20 mouse cellular contexts compared by ENCODE assay signal in genomic region chr1:36524058-36524457, GRCm38 (mm10). TPM values are rescaled to one million over a fixed set of nuclear protein-coding genes. Genes with fewer than 3 reads are reported as not detected.
A peak's percentile ranks its signal among the peaks of the same experiment; 100 is the strongest.
DNase-seq lines count a peak whose midpoint lies in the region; ATAC-seq and TF ChIP-seq lines count a peak whose summit lies in the region.
"Had no signal": no experiment of that assay in that cellular context is flagged by ENCODE, and none has a peak within 500 bp of the region (broad histone marks: within the 10 kb centered on the region; RNA-seq: fewer than 3 reads in every experiment).

No protein-coding gene starts in this region.

- H3K4me1 ChIP-seq in forebrain, embryonic 14.5 days (ENCODE audit: control insufficient read depth, insufficient read depth, low read length): peaks cover 9% of the 10 kb centered on the region
- H3K4me1 ChIP-seq in forebrain, embryonic 11.5 days (replicated peaks; ENCODE audit: control insufficient read depth, insufficient read depth, low read length): no peaks in the 10 kb centered on the region; the same call in 1 of the 2 replicates
- H3K4me1 ChIP-seq in hindbrain, embryonic 13.5 days (replicated peaks): peaks cover 26% of the 10 kb centered on the region
- H3K4me1 ChIP-seq in hindbrain, embryonic 11.5 days (replicated peaks; ENCODE audit: control insufficient read depth, insufficient read depth, low read length): no peaks in the 10 kb centered on the region
- peaks cover 10% of the 10 kb centered on the region; the same call in 1 of the 2 replicates for H3K4me1 ChIP-seq in stomach, embryonic 14.5 days (ENCODE audit: control insufficient read depth, insufficient read depth, low read length)
- no peaks in the 10 kb centered on the region for H3K4me1 ChIP-seq in stomach, postnatal 0 days (replicated peaks; ENCODE audit: control insufficient read depth, insufficient read depth)
- peaks cover 5% of the 10 kb centered on the region; the same call in 1 of the 2 replicates for H3K4me1 ChIP-seq in stomach, embryonic 16.5 days (ENCODE audit: control insufficient read depth, insufficient read depth, low read length)
- H3K4me1 ChIP-seq in kidney, embryonic 15.5 days: peaks cover 19% of the 10 kb centered on the region

- H3K9ac ChIP-seq in forebrain, embryonic 14.5 days (ENCODE audit: low read length): no peak overlapping the region
- H3K9ac ChIP-seq in forebrain, embryonic 11.5 days (ENCODE audit: low read length): no peak overlapping the region
- H3K9ac ChIP-seq in hindbrain, embryonic 13.5 days: no peak overlapping the region
- no peak overlapping the region for H3K9ac ChIP-seq in hindbrain, embryonic 11.5 days (ENCODE audit: low read depth, low read length)
- H3K9ac ChIP-seq in stomach, embryonic 14.5 days (replicated peaks; ENCODE audit: low read depth, low read length): no peak overlapping the region
- H3K9ac ChIP-seq in stomach, postnatal 0 days (ENCODE audit: low read length): no peak overlapping the region
- no peak overlapping the region for H3K9ac ChIP-seq in stomach, embryonic 16.5 days (ENCODE audit: low read length)
- H3K9ac ChIP-seq in kidney, embryonic 15.5 days: no peak overlapping the region
- H3K9ac ChIP-seq: liver, embryonic 13.5 days had no signal

- peak overlapping the region; percentile 76 for H3K27ac ChIP-seq in forebrain, embryonic 14.5 days (ENCODE audit: low read depth, low read length)
- no peak overlapping the region for H3K27ac ChIP-seq in forebrain, embryonic 11.5 days (ENCODE audit: low read depth, low read length)
- H3K27ac ChIP-seq in hindbrain, embryonic 13.5 days: 0 out of 2 replicates have a peak overlapping the region, but pooled peaks have one; percentile 18
- H3K27ac ChIP-seq in hindbrain, embryonic 11.5 days (ENCODE audit: low read depth, low read length): no peak overlapping the region
- H3K27ac ChIP-seq in stomach, embryonic 14.5 days (ENCODE audit: low read length): peak overlapping the region; percentile 76; the same call in 1 of the 2 replicates
- H3K27ac ChIP-seq in stomach, postnatal 0 days (replicated peaks): no peak overlapping the region
- H3K27ac ChIP-seq in stomach, embryonic 16.5 days (ENCODE audit: low read length): peak overlapping the region; percentile 54
- H3K27ac ChIP-seq in kidney, embryonic 15.5 days: no peak overlapping the region
- H3K27ac ChIP-seq: liver, embryonic 13.5 days had no signal

- H3K9me3 ChIP-seq in forebrain, embryonic 14.5 days (replicated peaks; ENCODE audit: control insufficient read depth, low read length): no peaks in the 10 kb centered on the region
- no peaks in the 10 kb centered on the region for H3K9me3 ChIP-seq in forebrain, embryonic 11.5 days (ENCODE audit: control insufficient read depth, low read length)
- H3K9me3 ChIP-seq in hindbrain, embryonic 13.5 days: no peaks in the 10 kb centered on the region
- H3K9me3 ChIP-seq in hindbrain, embryonic 11.5 days (ENCODE audit: control insufficient read depth, low read length): no peaks in the 10 kb centered on the region
- no peaks in the 10 kb centered on the region for H3K9me3 ChIP-seq in stomach, embryonic 14.5 days (ENCODE audit: control insufficient read depth, low read depth, low read length)
- no peaks in the 10 kb centered on the region for H3K9me3 ChIP-seq in stomach, postnatal 0 days (ENCODE audit: control insufficient read depth, low read length)
- H3K9me3 ChIP-seq in stomach, embryonic 16.5 days (replicated peaks; ENCODE audit: control insufficient read depth, low read length): no peaks in the 10 kb centered on the region
- H3K9me3 ChIP-seq in kidney, embryonic 15.5 days (replicated peaks): no peaks in the 10 kb centered on the region
- H3K9me3 ChIP-seq: liver, embryonic 13.5 days; megakaryocyte, embryonic 14.5 days had no signal

- ATAC-seq in forebrain, embryonic 14.5 days: no peak
- no peak for ATAC-seq in forebrain, embryonic 11.5 days (replicated peaks; ENCODE audit: low FRiP score)
- ATAC-seq in hindbrain, embryonic 13.5 days (ENCODE audit: low FRiP score): no peak
- no peak for ATAC-seq in hindbrain, embryonic 11.5 days (ENCODE audit: low FRiP score)
- peak; percentile 54; the same call in 1 of the 2 replicates for ATAC-seq in stomach, embryonic 14.5 days (ENCODE audit: insufficient number of reproducible peaks, insufficient read depth, low FRiP score, low read depth)
- ATAC-seq in stomach, postnatal 0 days (ENCODE audit: low FRiP score, low TSS enrichment): no peak
- peak; percentile 42; the same call in 1 of the 2 replicates for ATAC-seq in stomach, embryonic 16.5 days (ENCODE audit: insufficient read depth, low FRiP score)
- no peak for ATAC-seq in kidney, embryonic 15.5 days (replicated peaks; ENCODE audit: low FRiP score)

- peaks cover 80% of the 10 kb centered on the region for H3K36me3 ChIP-seq in forebrain, embryonic 14.5 days (ENCODE audit: control insufficient read depth, insufficient read depth, low read length)
- H3K36me3 ChIP-seq in forebrain, embryonic 11.5 days (ENCODE audit: control insufficient read depth, insufficient read depth, low read length): peaks cover 22% of the 10 kb centered on the region
- H3K36me3 ChIP-seq in hindbrain, embryonic 13.5 days: peaks cover 81% of the 10 kb centered on the region
- peaks cover 9% of the 10 kb centered on the region; the same call in 1 of the 2 replicates for H3K36me3 ChIP-seq in hindbrain, embryonic 11.5 days (ENCODE audit: control insufficient read depth, insufficient read depth, low read length)
- H3K36me3 ChIP-seq in stomach, embryonic 14.5 days (ENCODE audit: control insufficient read depth, insufficient read depth, low read length): peaks cover 39% of the 10 kb centered on the region
- H3K36me3 ChIP-seq in stomach, postnatal 0 days (ENCODE audit: control insufficient read depth, insufficient read depth, low read length): peaks cover 27% of the 10 kb centered on the region
- peaks cover 25% of the 10 kb centered on the region for H3K36me3 ChIP-seq in stomach, embryonic 16.5 days (ENCODE audit: control insufficient read depth, insufficient read depth, low read length)
- H3K36me3 ChIP-seq in kidney, embryonic 15.5 days: peaks cover 79% of the 10 kb centered on the region

- TF ChIP-seq CTCF in stomach, postnatal 0 days (IDR thresholded peaks at IDR 0.05; ENCODE audit: low read depth): no peak

- H3K4me2 ChIP-seq in forebrain, embryonic 14.5 days (ENCODE audit: low read length): no peak overlapping the region
- H3K4me2 ChIP-seq in forebrain, embryonic 11.5 days (ENCODE audit: low read depth, low read length, severe bottlenecking): no peak overlapping the region
- H3K4me2 ChIP-seq in hindbrain, embryonic 13.5 days: no peak overlapping the region
- no peak overlapping the region for H3K4me2 ChIP-seq in hindbrain, embryonic 11.5 days (replicated peaks; ENCODE audit: low read depth, low read length)
- H3K4me2 ChIP-seq in stomach, embryonic 14.5 days (replicated peaks; ENCODE audit: low read depth, low read length): no peak overlapping the region
- H3K4me2 ChIP-seq in stomach, postnatal 0 days (replicated peaks; ENCODE audit: low read depth): no peak overlapping the region
- H3K4me2 ChIP-seq in stomach, embryonic 16.5 days (ENCODE audit: low read depth, low read length): no peak overlapping the region
- no peak overlapping the region for H3K4me2 ChIP-seq in kidney, embryonic 15.5 days
- H3K4me2 ChIP-seq: liver, embryonic 13.5 days had no signal

- TF ChIP-seq EP300 in stomach, postnatal 0 days (optimal IDR thresholded peaks at IDR 0.05): no peak

- WGBS in forebrain, embryonic 14.5 days: 82% methylated on average over 5 of the region's 5 CpGs
- 96% methylated on average over 5 of the region's 5 CpGs for WGBS in forebrain, embryonic 11.5 days
- WGBS in hindbrain, embryonic 13.5 days: 81% methylated on average over 5 of the region's 5 CpGs
- WGBS in hindbrain, embryonic 11.5 days: 97% methylated on average over 5 of the region's 5 CpGs
- WGBS in stomach, embryonic 14.5 days: 39% methylated on average over 5 of the region's 5 CpGs
- WGBS in stomach, postnatal 0 days: 38% methylated on average over 5 of the region's 5 CpGs
- 30% methylated on average over 5 of the region's 5 CpGs for WGBS in stomach, embryonic 16.5 days
- 50% methylated on average over 5 of the region's 5 CpGs for WGBS in kidney, embryonic 15.5 days

- H3K4me3 ChIP-seq in forebrain, embryonic 14.5 days (ENCODE audit: low read depth, low read length): no peak overlapping the region
- H3K4me3 ChIP-seq in forebrain, embryonic 11.5 days (ENCODE audit: low read depth, low read length): no peak overlapping the region
- no peak overlapping the region for H3K4me3 ChIP-seq in hindbrain, embryonic 13.5 days
- H3K4me3 ChIP-seq in hindbrain, embryonic 11.5 days (ENCODE audit: low read depth, low read length): no peak overlapping the region
- no peak overlapping the region for H3K4me3 ChIP-seq in stomach, embryonic 14.5 days (ENCODE audit: low read depth, low read length)
- no peak overlapping the region for H3K4me3 ChIP-seq in stomach, postnatal 0 days (ENCODE audit: low read depth, low read length)
- H3K4me3 ChIP-seq in stomach, embryonic 16.5 days (replicated peaks; ENCODE audit: low read length): no peak overlapping the region
- no peak overlapping the region for H3K4me3 ChIP-seq in kidney, embryonic 15.5 days (replicated peaks)
- H3K4me3 ChIP-seq: liver, embryonic 13.5 days; megakaryocyte, embryonic 14.5 days had no signal

- DNase-seq in forebrain, embryonic 14.5 days (ENCODE audit: low spot score): no peak
- DNase-seq in forebrain, embryonic 11.5 days (ENCODE audit: low spot score): no peak
- no peak for DNase-seq in hindbrain, embryonic 11.5 days (ENCODE audit: low spot score)
- no peak for DNase-seq in stomach, postnatal 0 days (ENCODE audit: low spot score)
- DNase-seq: adrenal gland, adult 2 months; cerebellum, adult 11 months; heart, postnatal 14 days; kidney, adult 8-10 months; kidney, postnatal 36 days; liver, embryonic 13.5 days; lung, postnatal 10 days; spleen, adult 18-20 months; thymus, postnatal 14 days had no signal

- H3K27me3 ChIP-seq in forebrain, embryonic 14.5 days (replicated peaks; ENCODE audit: control insufficient read depth, insufficient read depth, low read length): no peaks in the 10 kb centered on the region
- H3K27me3 ChIP-seq in forebrain, embryonic 11.5 days (ENCODE audit: control insufficient read depth, insufficient read depth, low read length): no peaks in the 10 kb centered on the region
- H3K27me3 ChIP-seq in hindbrain, embryonic 13.5 days: no peaks in the 10 kb centered on the region
- H3K27me3 ChIP-seq in hindbrain, embryonic 11.5 days (ENCODE audit: control insufficient read depth, insufficient read depth, low read length): no peaks in the 10 kb centered on the region
- no peaks in the 10 kb centered on the region for H3K27me3 ChIP-seq in stomach, embryonic 14.5 days (ENCODE audit: control insufficient read depth, insufficient read depth, low read length)
- H3K27me3 ChIP-seq in stomach, postnatal 0 days (ENCODE audit: control insufficient read depth, insufficient read depth, low read length): no peaks in the 10 kb centered on the region
- H3K27me3 ChIP-seq in stomach, embryonic 16.5 days (ENCODE audit: control insufficient read depth, insufficient read depth, low read length): no peaks in the 10 kb centered on the region
- H3K27me3 ChIP-seq in kidney, embryonic 15.5 days: no peaks in the 10 kb centered on the region
- H3K27me3 ChIP-seq: CH12.LX; liver, embryonic 13.5 days; megakaryocyte, embryonic 14.5 days had no signal

RNA-seq across cellular contexts. Expression of gene Cnnm3, which starts 12.4 kb away (rescaled TPM):
- 5.2 and 5.9 TPM in 2 replicates for polyA plus RNA-seq in forebrain, embryonic 14.5 days (2014; fragmentation: Nextera tagmentation; extraction: Ambion mirVana)
- polyA plus RNA-seq in forebrain, embryonic 11.5 days (2014; fragmentation: Nextera tagmentation; extraction: Ambion mirVana): 6.8 and 7.4 TPM in 2 replicates
- polyA plus RNA-seq in hindbrain, embryonic 13.5 days (2015; fragmentation: Nextera tagmentation; extraction: Ambion mirVana): 4.2 and 5.1 TPM in 2 replicates
- polyA plus RNA-seq in hindbrain, embryonic 11.5 days (2014; fragmentation: Nextera tagmentation; extraction: Ambion mirVana): 3.9 and 7.9 TPM in 2 replicates
- polyA plus RNA-seq in stomach, embryonic 14.5 days (2014; fragmentation: Nextera tagmentation; extraction: Ambion mirVana): 6.2 and 8.4 TPM in 2 replicates
- 1.6 and 2.0 TPM in 2 replicates for polyA plus RNA-seq in stomach, postnatal 0 days (2015; fragmentation: Nextera tagmentation; extraction: Ambion mirVana)
- polyA plus RNA-seq in stomach, embryonic 16.5 days (2015; fragmentation: Nextera tagmentation; extraction: Ambion mirVana): 2.5 and 3.0 TPM in 2 replicates
- polyA plus RNA-seq in kidney, embryonic 15.5 days (2015; fragmentation: Nextera tagmentation; extraction: Ambion mirVana): 3.7 and 4.0 TPM in 2 replicates

RNA-seq across cellular contexts. Expression of gene Ankrd23, which starts 12.6 kb away (rescaled TPM):
- polyA plus RNA-seq in forebrain, embryonic 14.5 days (2014; fragmentation: Nextera tagmentation; extraction: Ambion mirVana): 3.8 and 5.2 TPM in 2 replicates
- polyA plus RNA-seq in forebrain, embryonic 11.5 days (2014; fragmentation: Nextera tagmentation; extraction: Ambion mirVana): 14.1 and 16.5 TPM in 2 replicates
- 16.3 and 19.5 TPM in 2 replicates for polyA plus RNA-seq in hindbrain, embryonic 13.5 days (2015; fragmentation: Nextera tagmentation; extraction: Ambion mirVana)
- 6.1 and 6.8 TPM in 2 replicates for polyA plus RNA-seq in hindbrain, embryonic 11.5 days (2014; fragmentation: Nextera tagmentation; extraction: Ambion mirVana)
- polyA plus RNA-seq in stomach, embryonic 14.5 days (2014; fragmentation: Nextera tagmentation; extraction: Ambion mirVana): 16.8 and 19.4 TPM in 2 replicates
- polyA plus RNA-seq in stomach, postnatal 0 days (2015; fragmentation: Nextera tagmentation; extraction: Ambion mirVana): 6.1 and 8.5 TPM in 2 replicates
- 18.0 and 21.7 TPM in 2 replicates for polyA plus RNA-seq in stomach, embryonic 16.5 days (2015; fragmentation: Nextera tagmentation; extraction: Ambion mirVana)
- polyA plus RNA-seq in kidney, embryonic 15.5 days (2015; fragmentation: Nextera tagmentation; extraction: Ambion mirVana): 21.8 and 22.1 TPM in 2 replicates

RNA-seq across cellular contexts. Expression of gene Gm42417, which starts 15.2 kb away (rescaled TPM):
- 0.22 TPM in 1 of 2 replicates, not detected in the other for polyA plus RNA-seq in forebrain, embryonic 14.5 days (2014; fragmentation: Nextera tagmentation; extraction: Ambion mirVana)
- polyA plus RNA-seq in forebrain, embryonic 11.5 days (2014; fragmentation: Nextera tagmentation; extraction: Ambion mirVana): not detected in 2 replicates
- polyA plus RNA-seq in hindbrain, embryonic 13.5 days (2015; fragmentation: Nextera tagmentation; extraction: Ambion mirVana): 0.43 TPM in 1 of 2 replicates, not detected in the other
- polyA plus RNA-seq in hindbrain, embryonic 11.5 days (2014; fragmentation: Nextera tagmentation; extraction: Ambion mirVana): not detected in 2 replicates
- 0.39 TPM in 1 of 2 replicates, not detected in the other for polyA plus RNA-seq in stomach, embryonic 14.5 days (2014; fragmentation: Nextera tagmentation; extraction: Ambion mirVana)
- polyA plus RNA-seq in stomach, postnatal 0 days (2015; fragmentation: Nextera tagmentation; extraction: Ambion mirVana): 0.28 and 0.33 TPM in 2 replicates
- polyA plus RNA-seq in stomach, embryonic 16.5 days (2015; fragmentation: Nextera tagmentation; extraction: Ambion mirVana): 1.9 TPM in 1 of 2 replicates, not detected in the other
- 0.32 and 0.75 TPM in 2 replicates for polyA plus RNA-seq in kidney, embryonic 15.5 days (2015; fragmentation: Nextera tagmentation; extraction: Ambion mirVana)
- polyA plus RNA-seq: adrenal gland, adult 2 months; frontal cortex, adult 2 months; liver, embryonic 13.5 days had no signal

RNA-seq across cellular contexts. Expression of gene Ankrd39, which starts 23.2 kb away (rescaled TPM):
- 15.4 and 15.7 TPM in 2 replicates for polyA plus RNA-seq in forebrain, embryonic 14.5 days (2014; fragmentation: Nextera tagmentation; extraction: Ambion mirVana)
- 18.7 and 20.8 TPM in 2 replicates for polyA plus RNA-seq in forebrain, embryonic 11.5 days (2014; fragmentation: Nextera tagmentation; extraction: Ambion mirVana)
- 22.4 TPM in 2 replicates for polyA plus RNA-seq in hindbrain, embryonic 13.5 days (2015; fragmentation: Nextera tagmentation; extraction: Ambion mirVana)
- polyA plus RNA-seq in hindbrain, embryonic 11.5 days (2014; fragmentation: Nextera tagmentation; extraction: Ambion mirVana): 12.8 and 13.1 TPM in 2 replicates
- polyA plus RNA-seq in stomach, embryonic 14.5 days (2014; fragmentation: Nextera tagmentation; extraction: Ambion mirVana): 26.2 and 30.4 TPM in 2 replicates
- 19.5 and 20.1 TPM in 2 replicates for polyA plus RNA-seq in stomach, postnatal 0 days (2015; fragmentation: Nextera tagmentation; extraction: Ambion mirVana)
- 26.7 and 30.5 TPM in 2 replicates for polyA plus RNA-seq in stomach, embryonic 16.5 days (2015; fragmentation: Nextera tagmentation; extraction: Ambion mirVana)
- 26.2 and 26.3 TPM in 2 replicates for polyA plus RNA-seq in kidney, embryonic 15.5 days (2015; fragmentation: Nextera tagmentation; extraction: Ambion mirVana)

RNA-seq across cellular contexts. Expression of gene Sema4c, which starts 34.1 kb away (rescaled TPM):
- 5.9 and 6.9 TPM in 2 replicates for polyA plus RNA-seq in forebrain, embryonic 14.5 days (2014; fragmentation: Nextera tagmentation; extraction: Ambion mirVana)
- polyA plus RNA-seq in forebrain, embryonic 11.5 days (2014; fragmentation: Nextera tagmentation; extraction: Ambion mirVana): 2.9 and 3.3 TPM in 2 replicates
- 28.3 and 31.8 TPM in 2 replicates for polyA plus RNA-seq in hindbrain, embryonic 13.5 days (2015; fragmentation: Nextera tagmentation; extraction: Ambion mirVana)
- 4.3 and 5.9 TPM in 2 replicates for polyA plus RNA-seq in hindbrain, embryonic 11.5 days (2014; fragmentation: Nextera tagmentation; extraction: Ambion mirVana)
- 4.2 and 4.3 TPM in 2 replicates for polyA plus RNA-seq in stomach, embryonic 14.5 days (2014; fragmentation: Nextera tagmentation; extraction: Ambion mirVana)
- polyA plus RNA-seq in stomach, postnatal 0 days (2015; fragmentation: Nextera tagmentation; extraction: Ambion mirVana): 5.0 and 5.1 TPM in 2 replicates
- 10.0 and 10.6 TPM in 2 replicates for polyA plus RNA-seq in stomach, embryonic 16.5 days (2015; fragmentation: Nextera tagmentation; extraction: Ambion mirVana)
- polyA plus RNA-seq in kidney, embryonic 15.5 days (2015; fragmentation: Nextera tagmentation; extraction: Ambion mirVana): 19.3 and 23.3 TPM in 2 replicates

Comparison
In these comparisons a context has a peak if more than half of its experiments do, and no peak if none do; other contexts are left out.
1. ATAC-seq: peak in stomach, embryonic 14.5 days (single experiment) and stomach, embryonic 16.5 days (single experiment); none in forebrain, embryonic 14.5 days (single experiment), forebrain, embryonic 11.5 days (single experiment), hindbrain, embryonic 13.5 days (single experiment), hindbrain, embryonic 11.5 days (single experiment), stomach, postnatal 0 days (single experiment) and kidney, embryonic 15.5 days (single experiment).
2. H3K27ac ChIP-seq: peak in forebrain, embryonic 14.5 days (single experiment), hindbrain, embryonic 13.5 days (single experiment), stomach, embryonic 14.5 days (single experiment) and stomach, embryonic 16.5 days (single experiment); none in forebrain, embryonic 11.5 days (single experiment), hindbrain, embryonic 11.5 days (single experiment), stomach, postnatal 0 days (single experiment) and kidney, embryonic 15.5 days (single experiment).